Mouse (Mus musculus): ENCODE data around the gene Gm4181. TPM values are rescaled to one million over a fixed set of nuclear protein-coding genes. Genes with fewer than 3 reads are reported as not detected.
"Not testable (repeated sequence)": the region's sequence is repeated elsewhere in the genome, so short reads cannot be mapped to it uniquely, and the experiment has no call there.

Gene Gm4181
- polyA plus RNA-seq (2016; fragmentation: Nextera tagmentation; extraction: Ambion mirVana): not detected in 2 replicates

DNA sequence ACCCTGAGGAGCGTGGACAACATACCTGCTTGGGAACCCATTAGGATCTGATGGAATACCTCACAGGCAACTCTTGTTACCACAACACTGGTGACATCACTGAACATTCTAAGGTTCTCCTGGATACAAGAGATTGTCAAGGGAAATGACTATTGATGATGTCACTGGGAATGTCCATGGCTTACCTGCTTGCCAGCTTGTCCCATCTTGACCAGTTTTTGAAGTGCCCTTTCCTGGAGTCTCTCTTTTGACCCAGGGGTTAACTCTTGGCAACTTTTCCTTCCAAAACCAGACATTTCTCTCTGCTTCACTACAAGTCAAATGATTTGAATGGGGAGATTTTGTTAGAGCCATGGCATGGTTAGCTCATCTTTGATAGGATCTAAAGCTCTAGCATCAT is at the start of gene Gm4181:
Gm4181 (minus strand) TSS at position 101 of the 400 bp plus-strand sequence.
- ATAC-seq; H3K4me1 ChIP-seq; H3K27ac ChIP-seq; H3K36me3 ChIP-seq; H3K4me2 ChIP-seq; H3K4me3 ChIP-seq; H3K9me3 ChIP-seq (replicated peaks); H3K27me3 ChIP-seq (replicated peaks); H3K9ac ChIP-seq: not testable (repeated sequence)
- 39% methylated on average over 1 of the region's 1 CpGs for WGBS (ENCODE audit: insufficient replicate concordance)

- no peak for ATAC-seq
- Histone ChIP-seq H3K9ac (no peak overlapping the region), H3K9me3 (replicated peaks) (no peaks in the 10 kb centered on the region), H3K4me2 (no peak overlapping the region), H3K27ac (no peak overlapping the region), H3K36me3 (no peaks in the 10 kb centered on the region), H3K4me1 (no peaks in the 10 kb centered on the region), H3K4me3 (no peak overlapping the region), H3K27me3 (replicated peaks) (no peaks in the 10 kb centered on the region)
- 71% methylated on average over 5 of the region's 5 CpGs for whole genome bisulfite sequencing (ENCODE audit: insufficient replicate concordance)
These were observed 41.8 kb upstream of the Gm4181 start for GRCm38 (mm10) chr14:51677269-51677668.

DNA sequence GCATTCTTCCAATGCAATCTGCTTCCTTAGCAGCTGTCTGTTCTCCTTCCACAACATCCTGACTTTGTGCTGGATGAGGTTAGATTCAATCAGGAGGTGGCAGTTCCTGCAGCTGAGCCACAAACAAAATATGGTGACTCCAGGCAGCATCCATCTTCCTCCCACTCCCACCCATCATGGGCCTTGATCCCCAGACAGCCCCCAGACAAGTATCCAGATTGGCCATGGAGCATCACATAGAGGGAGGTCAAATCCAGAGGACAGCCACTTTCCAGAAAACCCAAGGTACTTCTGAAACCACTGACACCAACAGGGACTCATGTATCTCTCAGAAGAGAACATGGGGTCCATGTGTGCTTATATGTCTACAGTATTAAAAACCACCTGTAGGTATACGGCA is 3.0 kb downstream of the Gm4181 start:
- not testable (repeated sequence) for H3K36me3 ChIP-seq; H3K27me3 ChIP-seq (replicated peaks); H3K9me3 ChIP-seq (replicated peaks); H3K4me3 ChIP-seq; ATAC-seq; H3K4me1 ChIP-seq; H3K27ac ChIP-seq; H3K9ac ChIP-seq; H3K4me2 ChIP-seq
- 65% methylated on average over 1 of the region's 1 CpGs for WGBS (ENCODE audit: insufficient replicate concordance)

- no peak within 1 kb of the TSS for H3K4me2 ChIP-seq
- no peak within 1 kb of the TSS for H3K9ac ChIP-seq
- H3K9me3 ChIP-seq (replicated peaks): no peaks in the 10 kb centered on the region
- no peak within 1 kb of the TSS for H3K4me3 ChIP-seq
- no peak within 1 kb of the TSS for H3K27ac ChIP-seq
- no peaks in the 10 kb centered on the region for H3K27me3 ChIP-seq (replicated peaks)
- 63% methylated on average over 1 of the region's 1 CpGs for WGBS (ENCODE audit: insufficient replicate concordance)
- no peaks in the 10 kb centered on the region for H3K4me1 ChIP-seq
- no peak for ATAC-seq
- H3K36me3 ChIP-seq: no peaks in the 10 kb centered on the region
These were observed 24.3 kb downstream of the Gm4181 start, which contains the start of gene Gm17078 for GRCm38 (mm10) chr14:51611210-51611609. Gm17078 (minus strand) TSS chr14:51611310.

DNA sequence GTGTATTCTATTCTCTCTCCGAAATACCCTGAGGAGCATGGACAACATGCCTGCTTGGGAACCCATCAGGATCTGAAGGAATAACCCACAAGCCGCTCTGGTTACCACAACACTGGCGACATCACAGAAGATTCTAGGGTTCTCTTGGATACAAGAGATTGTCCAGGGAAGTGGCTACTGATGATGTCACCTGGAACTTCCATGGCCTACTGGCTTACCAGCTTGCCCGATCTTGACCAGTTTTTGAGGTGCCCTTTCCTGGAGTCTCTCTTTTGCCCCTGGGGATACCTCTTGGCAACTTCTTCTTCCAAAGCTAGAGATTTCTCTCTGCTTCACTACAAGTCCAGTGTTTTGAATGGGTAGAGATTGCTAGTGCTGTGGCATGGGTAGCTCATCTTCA is 43.4 kb downstream of the Gm4181 start, which contains the start of gene Gm17174:
Gm17174 (minus strand) TSS at position 101 of the 400 bp plus-strand sequence.
- H3K9ac ChIP-seq; H3K9me3 ChIP-seq (replicated peaks); ATAC-seq; H3K36me3 ChIP-seq; H3K4me3 ChIP-seq; H3K4me1 ChIP-seq; H3K27ac ChIP-seq; H3K4me2 ChIP-seq; H3K27me3 ChIP-seq (replicated peaks): not testable (repeated sequence)
- WGBS (ENCODE audit: insufficient replicate concordance): 83% methylated on average over 4 of the region's 4 CpGs

Other genes with a start within 250 kb of the Gm4181 start
- gene Vmn2r88, start 224.8 kb downstream of the Gm4181 start, polyA plus RNA-seq (2016; fragmentation: Nextera tagmentation; extraction: Ambion mirVana): not detected in 2 replicates
- not detected in 2 replicates for gene Vmn2r89, start 183.8 kb downstream of the Gm4181 start, polyA plus RNA-seq (2016; fragmentation: Nextera tagmentation; extraction: Ambion mirVana)
- gene Gm5622, start 82.9 kb downstream of the Gm4181 start, polyA plus RNA-seq (2016; fragmentation: Nextera tagmentation; extraction: Ambion mirVana): 0.13 TPM in 1 of 2 replicates, not detected in the other
- not detected in 2 replicates for gene Gm17175, start 61.6 kb downstream of the Gm4181 start, polyA plus RNA-seq (2016; fragmentation: Nextera tagmentation; extraction: Ambion mirVana)
- not detected in 2 replicates for gene Gm17174, start 43.5 kb downstream of the Gm4181 start, polyA plus RNA-seq (2016; fragmentation: Nextera tagmentation; extraction: Ambion mirVana)
- not detected in 2 replicates for gene Gm17078, start 24.4 kb downstream of the Gm4181 start, polyA plus RNA-seq (2016; fragmentation: Nextera tagmentation; extraction: Ambion mirVana)
- not detected in 2 replicates for gene Gm17079, start 59.8 kb upstream of the Gm4181 start, polyA plus RNA-seq (2016; fragmentation: Nextera tagmentation; extraction: Ambion mirVana)
- gene Gm5800, start 81.5 kb upstream of the Gm4181 start, polyA plus RNA-seq (2016; fragmentation: Nextera tagmentation; extraction: Ambion mirVana): not detected in 2 replicates
- not detected in 2 replicates for gene Ang4, start 137.9 kb upstream of the Gm4181 start, polyA plus RNA-seq (2016; fragmentation: Nextera tagmentation; extraction: Ambion mirVana)
- gene AY358078, start 164.4 kb upstream of the Gm4181 start, polyA plus RNA-seq (2016; fragmentation: Nextera tagmentation; extraction: Ambion mirVana): not detected in 2 replicates
- 3.6 and 12.0 TPM in 2 replicates for gene Ear6, start 218.0 kb upstream of the Gm4181 start, polyA plus RNA-seq (2016; fragmentation: Nextera tagmentation; extraction: Ambion mirVana)
- 19.6 and 20.4 TPM in 2 replicates for gene Mettl17, start 249.2 kb upstream of the Gm4181 start, polyA plus RNA-seq (2016; fragmentation: Nextera tagmentation; extraction: Ambion mirVana)